Mouse (Mus musculus): ENCODE results near the gene Iars. TPM values are rescaled to one million over a fixed set of nuclear protein-coding genes. Genes with fewer than 3 reads are reported as not detected.
"Not testable (repeated sequence)": the region's sequence is repeated elsewhere in the genome, so short reads cannot be mapped to it uniquely, and the experiment has no call there.

Gene Iars
- polyA plus RNA-seq, 1 experiment from 2014 or later = 59.9 TPM

DNA sequence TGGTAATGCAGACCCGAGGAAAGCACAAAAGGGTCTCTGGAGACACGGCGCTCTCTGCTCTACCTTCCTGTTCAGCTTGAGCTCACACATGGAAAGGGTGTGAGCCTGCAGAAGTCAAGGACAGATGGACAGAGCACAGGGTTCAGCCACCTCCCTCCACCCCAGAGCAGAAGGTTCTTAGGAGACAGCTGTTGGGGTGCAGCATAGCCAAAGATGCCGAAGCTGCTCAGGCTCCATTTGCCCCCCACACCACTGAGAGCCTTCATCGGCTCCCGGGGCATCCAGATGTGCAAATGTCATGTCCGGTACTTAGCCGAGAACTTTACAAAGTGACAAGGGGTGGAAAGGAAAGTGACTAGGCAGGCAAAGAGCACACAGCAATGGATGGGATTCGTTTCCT lies 74.7 kb downstream of the Iars start:
- H3K27ac ChIP-seq = no peak overlapping the region
- H3K4me2 ChIP-seq = no peak overlapping the region
- no peaks in the 10 kb centered on the region for H3K9me3 ChIP-seq (replicated peaks)
- no peaks in the 10 kb centered on the region for H3K27me3 ChIP-seq
- H3K9ac ChIP-seq = no peak overlapping the region
- no peaks in the 10 kb centered on the region for H3K4me1 ChIP-seq
- H3K36me3 ChIP-seq (ENCODE audit: poor library complexity, severe bottlenecking) = no peaks in the 10 kb centered on the region
- no peak overlapping the region for H3K4me3 ChIP-seq
- no peak for ATAC-seq
- WGBS = 92% methylated on average over 9 of the region's 9 CpGs

DNA sequence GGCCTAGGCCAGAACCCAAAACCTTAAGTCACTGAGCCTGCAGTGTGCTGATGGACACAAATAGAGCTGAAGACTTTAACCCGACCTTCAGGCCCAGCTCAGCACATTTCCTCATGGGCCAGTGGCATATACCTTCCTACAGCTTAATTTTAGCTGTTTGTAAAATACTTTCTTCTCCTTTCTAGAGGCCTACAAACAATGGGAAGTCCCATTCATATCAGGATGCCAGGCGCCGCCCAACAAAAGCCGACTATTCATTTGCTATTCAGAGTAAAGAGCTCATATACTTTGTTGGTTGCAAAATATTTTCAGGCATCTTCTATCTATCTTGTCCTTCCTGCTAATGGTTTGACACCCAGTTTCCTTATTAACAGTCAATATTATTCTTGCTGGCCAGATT lies 76.1 kb downstream of the Iars start:
- H3K4me3 ChIP-seq = no peak overlapping the region
- no peak overlapping the region for H3K9ac ChIP-seq
- H3K27ac ChIP-seq = no peak overlapping the region
- H3K9me3 ChIP-seq (replicated peaks) = no peaks in the 10 kb centered on the region
- no peaks in the 10 kb centered on the region for H3K4me1 ChIP-seq
- no peaks in the 10 kb centered on the region for H3K36me3 ChIP-seq (ENCODE audit: poor library complexity, severe bottlenecking)
- no peaks in the 10 kb centered on the region for H3K27me3 ChIP-seq
- H3K4me2 ChIP-seq = no peak overlapping the region
- 85% methylated on average over 4 of the region's 4 CpGs for WGBS
- ATAC-seq = no peak

DNA sequence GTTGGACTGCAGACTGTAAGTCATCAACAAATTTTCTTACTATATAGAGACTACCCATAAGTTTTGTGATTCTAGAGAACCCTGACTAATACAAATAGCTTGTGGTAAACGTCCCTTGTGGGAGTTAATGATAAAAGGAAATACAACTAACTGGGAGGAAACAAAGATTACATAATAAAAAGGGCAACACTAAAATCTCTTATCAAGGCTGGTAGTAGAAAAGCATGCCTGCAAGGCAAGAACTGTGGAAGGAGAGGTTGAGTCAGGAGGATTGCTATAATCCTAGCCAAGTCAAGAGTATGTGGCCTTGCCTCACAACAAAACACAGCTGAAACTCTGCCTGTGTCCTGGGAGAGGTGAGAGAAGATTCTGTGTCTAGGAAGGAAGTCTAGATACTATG lies 78.8 kb downstream of the Iars start:
- no peaks in the 10 kb centered on the region for H3K4me1 ChIP-seq
- H3K4me2 ChIP-seq = no peak overlapping the region
- no peaks in the 10 kb centered on the region for H3K27me3 ChIP-seq
- 64% methylated on average over 1 of the region's 1 CpGs for WGBS
- H3K4me3 ChIP-seq = no peak overlapping the region
- no peak overlapping the region for H3K27ac ChIP-seq
- H3K9ac ChIP-seq = no peak overlapping the region
- ATAC-seq = no peak
- H3K36me3 ChIP-seq (ENCODE audit: poor library complexity, severe bottlenecking) = no peaks in the 10 kb centered on the region
- no peaks in the 10 kb centered on the region for H3K9me3 ChIP-seq (replicated peaks)

DNA sequence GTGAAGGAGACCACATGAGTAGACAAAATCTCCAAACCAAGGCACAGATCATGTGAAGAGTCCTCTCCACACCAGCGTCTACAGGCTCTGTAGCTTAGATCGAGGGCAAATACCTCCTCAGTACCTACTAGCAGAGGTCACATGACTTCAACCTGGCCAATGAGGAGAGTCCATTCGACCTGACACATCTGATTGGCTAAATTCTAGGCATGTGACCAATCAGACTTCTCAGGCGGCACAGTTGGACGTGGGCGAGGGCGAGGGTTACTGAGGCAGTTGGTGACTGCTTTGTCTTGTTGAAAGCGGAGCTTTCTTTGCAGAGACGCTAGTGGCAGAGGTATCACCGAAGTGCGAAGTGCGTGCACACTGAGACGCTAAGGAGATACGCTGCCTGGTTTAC lies 80.3 kb downstream of the Iars start:
- 91% methylated on average over 14 of the region's 14 CpGs for WGBS
- no peaks in the 10 kb centered on the region for H3K36me3 ChIP-seq (ENCODE audit: poor library complexity, severe bottlenecking)
- no peaks in the 10 kb centered on the region for H3K4me1 ChIP-seq
- H3K27me3 ChIP-seq = no peaks in the 10 kb centered on the region
- no peak for ATAC-seq
- no peaks in the 10 kb centered on the region for H3K9me3 ChIP-seq (replicated peaks)
- H3K4me2 ChIP-seq = no peak overlapping the region
- no peak overlapping the region for H3K4me3 ChIP-seq
- no peak overlapping the region for H3K27ac ChIP-seq
- H3K9ac ChIP-seq = no peak overlapping the region

DNA sequence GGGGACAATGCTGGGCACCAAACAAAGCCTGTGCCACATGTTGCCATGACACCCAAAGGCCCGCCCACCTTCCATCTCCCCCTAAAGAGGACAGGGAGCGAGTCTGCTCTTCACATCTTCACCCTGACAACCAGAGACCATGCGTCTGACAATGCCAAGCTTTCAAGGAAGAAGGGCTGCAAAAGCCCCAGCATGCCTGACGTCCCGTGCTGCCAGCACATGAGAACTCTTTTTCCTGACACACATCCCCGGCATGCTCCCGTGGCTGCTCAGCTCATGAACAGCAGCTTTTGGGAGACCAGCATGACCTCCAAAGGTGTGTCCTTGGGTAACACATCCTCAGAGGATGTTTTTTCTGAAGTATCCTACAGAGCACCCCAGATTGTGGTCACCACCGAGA lies 83.4 kb downstream of the Iars start:
- Histone ChIP-seq H3K36me3 (ENCODE audit: poor library complexity, severe bottlenecking) (no peaks in the 10 kb centered on the region), H3K4me2 (no peak overlapping the region), H3K4me3 (no peak overlapping the region), H3K9ac (no peak overlapping the region), H3K27me3 (no peaks in the 10 kb centered on the region), H3K4me1 (no peaks in the 10 kb centered on the region), H3K27ac (no peak overlapping the region), H3K9me3 (replicated peaks) (no peaks in the 10 kb centered on the region)
- WGBS = 91% methylated on average over 8 of the region's 8 CpGs
- no peak for ATAC-seq

DNA sequence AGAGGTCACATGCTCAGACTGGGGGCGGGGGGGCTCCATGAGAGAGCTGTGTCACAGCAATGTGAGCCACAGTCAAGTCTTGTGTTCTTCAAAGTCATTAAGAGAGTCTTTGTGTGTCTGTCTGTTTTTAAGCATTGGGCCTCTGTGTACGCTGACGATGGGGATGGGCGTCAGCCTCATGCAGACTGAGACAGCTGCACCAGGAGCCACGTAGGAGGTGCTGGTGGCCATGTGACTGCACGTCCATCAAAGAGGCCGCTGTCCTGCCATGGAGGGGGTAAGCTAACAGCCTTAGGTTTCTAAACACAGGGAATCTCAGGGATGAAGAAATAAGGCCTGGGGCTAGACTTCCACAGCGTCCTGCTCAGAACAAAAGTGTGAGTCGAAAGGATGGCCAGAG lies 84.4 kb downstream of the Iars start:
- Histone ChIP-seq H3K9me3 (replicated peaks) (no peaks in the 10 kb centered on the region), H3K36me3 (ENCODE audit: poor library complexity, severe bottlenecking) (no peaks in the 10 kb centered on the region), H3K4me3 (no peak overlapping the region), H3K4me1 (no peaks in the 10 kb centered on the region), H3K4me2 (no peak overlapping the region), H3K27ac (no peak overlapping the region), H3K9ac (no peak overlapping the region), H3K27me3 (no peaks in the 10 kb centered on the region)
- ATAC-seq = no peak
- WGBS = 69% methylated on average over 9 of the region's 9 CpGs

DNA sequence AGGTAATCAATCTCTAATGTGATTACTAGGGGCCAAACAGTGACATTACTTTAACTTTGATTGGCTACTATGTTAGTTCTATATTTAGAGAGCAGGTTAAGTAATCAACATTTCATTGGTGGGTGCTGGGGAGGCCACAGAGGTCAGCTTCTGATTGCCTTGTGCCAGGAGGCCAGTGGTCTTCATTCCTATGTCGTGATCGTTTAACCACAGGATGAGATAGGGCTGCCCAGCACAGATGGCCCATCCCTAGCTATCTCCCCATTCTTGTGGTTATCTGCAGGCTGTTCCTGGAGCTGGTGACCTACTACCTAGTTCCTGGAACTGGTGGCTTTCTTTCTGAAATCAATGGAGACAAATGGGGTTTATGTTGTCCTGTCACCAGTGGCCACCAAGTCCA lies 86.1 kb downstream of the Iars start:
- Histone ChIP-seq H3K4me1 (no peaks in the 10 kb centered on the region), H3K9ac (no peak overlapping the region), H3K27ac (no peak overlapping the region), H3K27me3 (no peaks in the 10 kb centered on the region), H3K4me2 (no peak overlapping the region), H3K9me3 (replicated peaks) (no peaks in the 10 kb centered on the region), H3K4me3 (no peak overlapping the region), H3K36me3 (ENCODE audit: poor library complexity, severe bottlenecking) (no peaks in the 10 kb centered on the region)
- no peak for ATAC-seq
- 89% methylated on average over 2 of the region's 2 CpGs for WGBS

DNA sequence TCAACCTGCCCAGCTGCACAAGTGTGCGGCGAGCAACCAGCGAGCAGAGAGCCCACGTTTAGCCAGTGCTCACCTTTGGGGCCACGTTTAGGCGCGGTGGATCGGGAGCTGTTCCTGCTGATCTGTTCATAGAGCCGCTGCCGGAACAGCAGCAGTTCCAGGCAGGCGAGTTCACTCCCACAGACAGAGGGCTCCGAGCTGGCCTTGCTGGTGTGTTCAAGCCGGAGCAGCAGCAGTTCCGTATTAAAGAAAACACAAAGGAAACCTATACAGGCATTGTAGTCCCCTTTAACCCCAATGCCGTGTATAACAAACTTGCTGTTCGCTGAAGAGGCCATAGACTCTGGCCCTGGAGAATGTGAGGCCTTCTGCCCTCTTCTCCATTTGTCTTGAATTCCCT lies 87.2 kb downstream of the Iars start:
- WGBS = 80% methylated on average over 16 of the region's 16 CpGs
- Histone ChIP-seq H3K36me3 (ENCODE audit: poor library complexity, severe bottlenecking) (no peaks in the 10 kb centered on the region), H3K9me3 (replicated peaks) (no peaks in the 10 kb centered on the region), H3K27ac (no peak overlapping the region), H3K9ac (no peak overlapping the region), H3K4me2 (no peak overlapping the region), H3K4me3 (no peak overlapping the region), H3K27me3 (no peaks in the 10 kb centered on the region), H3K4me1 (no peaks in the 10 kb centered on the region)
- no peak for ATAC-seq

DNA sequence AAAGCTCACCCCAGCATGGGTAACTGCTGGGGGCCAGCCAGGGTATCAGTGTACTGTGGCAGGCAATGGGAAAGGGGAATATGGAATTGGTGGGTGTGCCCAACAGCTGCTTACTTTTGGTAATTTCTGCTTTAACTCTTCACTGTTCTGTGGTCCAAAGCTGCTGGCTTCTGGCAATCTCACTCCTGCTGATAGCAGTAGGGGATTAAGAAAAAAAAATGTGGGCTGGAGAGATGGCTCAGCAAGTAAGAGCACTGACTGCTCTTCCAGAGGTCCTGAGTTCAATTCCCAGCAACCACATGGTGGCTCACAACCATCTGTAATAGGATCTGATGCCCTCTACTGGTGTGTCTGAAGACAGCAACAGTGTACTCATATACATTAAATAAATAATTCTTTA lies 89.6 kb downstream of the Iars start:
- not testable (repeated sequence) for H3K4me1 ChIP-seq, ATAC-seq, H3K4me2 ChIP-seq

More for the DNA sequence above, 89.6 kb downstream of the Iars start:
- H3K4me3 ChIP-seq; H3K9me3 ChIP-seq (replicated peaks); H3K27me3 ChIP-seq; H3K9ac ChIP-seq; H3K36me3 ChIP-seq (ENCODE audit: poor library complexity, severe bottlenecking); H3K27ac ChIP-seq: not testable (repeated sequence)

Other genes starting within 250 kb of the Iars start
- 1.2 and 1.3 TPM in 2 replicates for gene Tes3-ps, start 188.8 kb upstream of the Iars start, polyA plus RNA-seq (2015; fragmentation: Nextera tagmentation; extraction: Ambion mirVana)
- gene Ecm2, start 177.3 kb upstream of the Iars start, polyA plus RNA-seq (2015; fragmentation: Nextera tagmentation; extraction: Ambion mirVana) = 0.96 and 1.3 TPM in 2 replicates
- 0.18 and 1.00 TPM in 2 replicates for gene Aspn, start 137.7 kb upstream of the Iars start, polyA plus RNA-seq (2015; fragmentation: Nextera tagmentation; extraction: Ambion mirVana)
- 0.68 and 0.76 TPM in 2 replicates for gene Omd, start 99.6 kb upstream of the Iars start, polyA plus RNA-seq (2015; fragmentation: Nextera tagmentation; extraction: Ambion mirVana)
- 3.8 and 5.2 TPM in 2 replicates for gene Ogn, start 74.1 kb upstream of the Iars start, polyA plus RNA-seq (2015; fragmentation: Nextera tagmentation; extraction: Ambion mirVana)
- 25.7 and 26.8 TPM in 2 replicates for gene Cenpp, start 29.3 kb upstream of the Iars start, polyA plus RNA-seq (2015; fragmentation: Nextera tagmentation; extraction: Ambion mirVana)
- gene Nol8, start 29.0 kb upstream of the Iars start, polyA plus RNA-seq (2015; fragmentation: Nextera tagmentation; extraction: Ambion mirVana) = 24.8 and 28.5 TPM in 2 replicates
- gene Gm30302, start 116.9 kb downstream of the Iars start, polyA plus RNA-seq (2015; fragmentation: Nextera tagmentation; extraction: Ambion mirVana) = not detected in 2 replicates